Mouse (Mus musculus) gastrocnemius, adult 2 months (tissue): Measurements from ENCODE around the gene Tbx1. TPM values are rescaled to one million over a fixed set of nuclear protein-coding genes. Genes with fewer than 3 reads are reported as not detected.

Experiments used
- DNase-seq: peaks from one replicate; pipeline ENCODE4 v3.0.0; 2022
- H3K27ac ChIP-seq: fragments of 200-600 bp; 2 replicates; pipeline ENCODE4 v1.8.1; 2022; ENCODE audit warnings: mild to moderate bottlenecking
- H3K4me3 ChIP-seq: fragments of 200-600 bp; 2 replicates; pipeline ENCODE4 v1.8.1; 2022; ENCODE audit warnings: mild to moderate bottlenecking, moderate library complexity
- CTCF ChIP-seq: fragments of 200-600 bp; IDR thresholded peaks from 2 replicates; pipeline ENCODE4 v1.8.1; 2022; ENCODE audit warnings: antibody characterized with exemption, mild to moderate bottlenecking, moderate library complexity
- intact Hi-C: fragments of 180-260 bp; cut with DNase I; formaldehyde crosslinking; loops from one replicate; pipeline ENCODE4 v1.15.1; 2025
- total RNA-seq, 2 experiments: library from RNA; stranded (reverse); gene quantifications; 2 replicates each; pipeline ENCODE4 v1.2.3; 2021

Gene Tbx1
- total RNA-seq, 2 experiments from 2014 or later = 1.2 to 4.7 TPM

GRCm38 (mm10) chr16:18583673-18584357 is 6.7 kb downstream of the Tbx1 start:
- no peak overlapping the region for H3K27ac ChIP-seq
- H3K4me3 ChIP-seq = no peak overlapping the region
- TF ChIP-seq CTCF = no peak
- intact Hi-C loops = no loop called here
- no peak for DNase-seq

GRCm38 (mm10) chr16:18583169-18583568 is 7.3 kb downstream of the Tbx1 start:
- no peak for DNase-seq
- Histone ChIP-seq H3K4me3 (no peak overlapping the region), H3K27ac (no peak overlapping the region)
- TF ChIP-seq CTCF = no peak
- intact Hi-C loops = no loop called here

- DNase-seq = peak; percentile 27
- no peak for TF ChIP-seq CTCF
- intact Hi-C loops = no loop called here
- peak overlapping the region; percentile 69 for H3K4me3 ChIP-seq
- H3K27ac ChIP-seq = no peak overlapping the region
Measured at GRCm38 (mm10) chr16:18582426-18583148, 7.9 kb downstream of the Tbx1 start.

- peak; percentile 37 for DNase-seq
- Histone ChIP-seq H3K27ac (no peak overlapping the region), H3K4me3 (peak overlapping the region; percentile 69)
- intact Hi-C loops = no loop called here
- TF ChIP-seq CTCF = no peak
Measured at GRCm38 (mm10) chr16:18581623-18582205, 8.8 kb downstream of the Tbx1 start.

- Histone ChIP-seq H3K27ac (no peak overlapping the region), H3K4me3 (peak overlapping the region; percentile 69)
- no peak for TF ChIP-seq CTCF
- intact Hi-C loops = no loop called here
- no peak for DNase-seq
Measured at GRCm38 (mm10) chr16:18581050-18581622, 9.3 kb downstream of the Tbx1 start.

GRCm38 (mm10) chr16:18580389-18580788 is 10.1 kb downstream of the Tbx1 start:
- H3K4me3 ChIP-seq = no peak overlapping the region
- no peak for DNase-seq
- TF ChIP-seq CTCF = no peak; the same call in 1 of the 2 replicates
- intact Hi-C loops = no loop called here
- no peak overlapping the region for H3K27ac ChIP-seq

GRCm38 (mm10) chr16:18577599-18578160 is 12.8 kb downstream of the Tbx1 start:
- DNase-seq = no peak
- TF ChIP-seq CTCF = no peak
- intact Hi-C loops = no loop called here
- no peak overlapping the region for H3K27ac ChIP-seq
- no peak overlapping the region for H3K4me3 ChIP-seq

- no peak for TF ChIP-seq CTCF
- intact Hi-C loops = no loop called here
- Histone ChIP-seq H3K4me3 (no peak overlapping the region), H3K27ac (no peak overlapping the region)
- DNase-seq = no peak
Measured at GRCm38 (mm10) chr16:18577071-18577470, 13.4 kb downstream of the Tbx1 start.

GRCm38 (mm10) chr16:18574196-18574595 is 16.3 kb downstream of the Tbx1 start:
- H3K4me3 ChIP-seq = no peak overlapping the region
- TF ChIP-seq CTCF = no peak
- intact Hi-C loops = no loop called here
- H3K27ac ChIP-seq = no peak overlapping the region
- DNase-seq = peak; percentile 43

GRCm38 (mm10) chr16:18568599-18568998 is 21.9 kb downstream of the Tbx1 start:
- intact Hi-C loops = no loop called here
- TF ChIP-seq CTCF = no peak
- H3K4me3 ChIP-seq = no peak overlapping the region

GRCm38 (mm10) chr16:18564472-18564871 is 26.0 kb downstream of the Tbx1 start:
- intact Hi-C loops = no loop called here
- H3K4me3 ChIP-seq = no peak overlapping the region
- no peak for DNase-seq
- no peak for TF ChIP-seq CTCF
- no peak overlapping the region for H3K27ac ChIP-seq

More at GRCm38 (mm10) chr16:18568599-18568998, 21.9 kb downstream of the Tbx1 start:
- DNase-seq = no peak
- H3K27ac ChIP-seq = no peak overlapping the region

GRCm38 (mm10) chr16:18556461-18556860 is 34.0 kb downstream of the Tbx1 start:
- no peak for TF ChIP-seq CTCF
- intact Hi-C loops = no loop called here
- Histone ChIP-seq H3K4me3 (no peak overlapping the region), H3K27ac (no peak overlapping the region)
- DNase-seq = peak; percentile 8
